Mouse (Mus musculus): ENCODE measurements at regions not wholly inside any gene's neighbourhood (a gene's known extent, or its start where the extent isn't known, plus 50 kb on each side); places are given as distances from the start of the nearest gene placed in this dataset.

- ATAC-seq (replicated peaks; ENCODE audit: insufficient number of reproducible peaks, low FRiP score, low TSS enrichment, low read depth) = peak; percentile 59; the same call in 1 of the 2 replicates
- no peak for DNase-seq (ENCODE audit: low spot score)
- no peak overlapping the region for H3K4me2 ChIP-seq (ENCODE audit: low read depth, low read length)
- H3K4me3 ChIP-seq (ENCODE audit: low read depth, low read length) = no peak overlapping the region
- no peaks in the 10 kb centered on the region for H3K4me1 ChIP-seq (ENCODE audit: control insufficient read depth, insufficient read depth, low read length)
- H3K27me3 ChIP-seq (ENCODE audit: control insufficient read depth, insufficient read depth, low read length) = no peaks in the 10 kb centered on the region
- H3K27ac ChIP-seq (replicated peaks; ENCODE audit: low read depth, low read length) = no peak overlapping the region
- no peak overlapping the region for H3K9ac ChIP-seq (replicated peaks; ENCODE audit: low read length)
- no peaks in the 10 kb centered on the region for H3K9me3 ChIP-seq (replicated peaks; ENCODE audit: control insufficient read depth, low read length)
- no peaks in the 10 kb centered on the region for H3K36me3 ChIP-seq (replicated peaks; ENCODE audit: control insufficient read depth, insufficient read depth, low read depth, low read length)
- WGBS = 90% methylated on average over 10 of the region's 10 CpGs
These were observed 283.1 kb upstream of the Ddi1 start for GRCm38 (mm10) chr9:6552731-6553130.

GRCm38 (mm10) chr9:6540178-6540700 is 270.6 kb upstream of the Ddi1 start:
- DNase-seq (ENCODE audit: low spot score) (no peak), ATAC-seq (replicated peaks; ENCODE audit: insufficient number of reproducible peaks, low FRiP score, low TSS enrichment, low read depth) (no peak)
- Histone ChIP-seq H3K4me3 (ENCODE audit: low read depth, low read length) (no peak overlapping the region), H3K9ac (replicated peaks; ENCODE audit: low read length) (no peak overlapping the region), H3K27me3 (ENCODE audit: control insufficient read depth, insufficient read depth, low read length) (no peaks in the 10 kb centered on the region), H3K4me2 (ENCODE audit: low read depth, low read length) (no peak overlapping the region), H3K4me1 (ENCODE audit: control insufficient read depth, insufficient read depth, low read length) (no peaks in the 10 kb centered on the region), H3K36me3 (replicated peaks; ENCODE audit: control insufficient read depth, insufficient read depth, low read depth, low read length) (no peaks in the 10 kb centered on the region), H3K27ac (replicated peaks; ENCODE audit: low read depth, low read length) (no peak overlapping the region), H3K9me3 (replicated peaks; ENCODE audit: control insufficient read depth, low read length) (no peaks in the 10 kb centered on the region)

- Histone ChIP-seq H3K36me3 (replicated peaks; ENCODE audit: control insufficient read depth, insufficient read depth, low read depth, low read length) (no peaks in the 10 kb centered on the region), H3K4me3 (ENCODE audit: low read depth, low read length) (no peak overlapping the region), H3K27me3 (ENCODE audit: control insufficient read depth, insufficient read depth, low read length) (no peaks in the 10 kb centered on the region), H3K9ac (replicated peaks; ENCODE audit: low read length) (no peak overlapping the region), H3K27ac (replicated peaks; ENCODE audit: low read depth, low read length) (no peak overlapping the region), H3K4me1 (ENCODE audit: control insufficient read depth, insufficient read depth, low read length) (no peaks in the 10 kb centered on the region), H3K9me3 (replicated peaks; ENCODE audit: control insufficient read depth, low read length) (no peaks in the 10 kb centered on the region), H3K4me2 (ENCODE audit: low read depth, low read length) (no peak overlapping the region)
- DNase-seq (ENCODE audit: low spot score) (no peak), ATAC-seq (replicated peaks; ENCODE audit: insufficient number of reproducible peaks, low FRiP score, low TSS enrichment, low read depth) (no peak)
These were observed 259.2 kb upstream of the Ddi1 start for GRCm38 (mm10) chr9:6528836-6529235.

- H3K9ac ChIP-seq (replicated peaks; ENCODE audit: low read length) = no peak overlapping the region
- H3K4me2 ChIP-seq (ENCODE audit: low read depth, low read length) = no peak overlapping the region
- H3K36me3 ChIP-seq (replicated peaks; ENCODE audit: control insufficient read depth, insufficient read depth, low read depth, low read length) = no peaks in the 10 kb centered on the region
- no peak overlapping the region for H3K27ac ChIP-seq (replicated peaks; ENCODE audit: low read depth, low read length)
- ATAC-seq (replicated peaks; ENCODE audit: insufficient number of reproducible peaks, low FRiP score, low TSS enrichment, low read depth) (no peak), DNase-seq (ENCODE audit: low spot score) (no peak)
- no peak overlapping the region for H3K4me3 ChIP-seq (ENCODE audit: low read depth, low read length)
- no peaks in the 10 kb centered on the region for H3K9me3 ChIP-seq (replicated peaks; ENCODE audit: control insufficient read depth, low read length)
- WGBS = 68% methylated on average over 2 of the region's 2 CpGs
- no peaks in the 10 kb centered on the region for H3K4me1 ChIP-seq (ENCODE audit: control insufficient read depth, insufficient read depth, low read length)
- H3K27me3 ChIP-seq (ENCODE audit: control insufficient read depth, insufficient read depth, low read length) = no peaks in the 10 kb centered on the region
These were observed 247.5 kb upstream of the Ddi1 start for GRCm38 (mm10) chr9:6517194-6517593.

- H3K9me3 ChIP-seq (replicated peaks; ENCODE audit: control insufficient read depth, low read length) = no peaks in the 10 kb centered on the region
- H3K4me3 ChIP-seq (ENCODE audit: low read depth, low read length) = no peak overlapping the region
- no peak overlapping the region for H3K4me2 ChIP-seq (ENCODE audit: low read depth, low read length)
- H3K4me1 ChIP-seq (ENCODE audit: control insufficient read depth, insufficient read depth, low read length) = no peaks in the 10 kb centered on the region
- ATAC-seq (replicated peaks; ENCODE audit: insufficient number of reproducible peaks, low FRiP score, low TSS enrichment, low read depth) (no peak), DNase-seq (ENCODE audit: low spot score) (no peak)
- no peaks in the 10 kb centered on the region for H3K36me3 ChIP-seq (replicated peaks; ENCODE audit: control insufficient read depth, insufficient read depth, low read depth, low read length)
- H3K27ac ChIP-seq (replicated peaks; ENCODE audit: low read depth, low read length) = no peak overlapping the region
- no peak overlapping the region for H3K9ac ChIP-seq (replicated peaks; ENCODE audit: low read length)
- no peaks in the 10 kb centered on the region for H3K27me3 ChIP-seq (ENCODE audit: control insufficient read depth, insufficient read depth, low read length)
These were observed 228.1 kb upstream of the Ddi1 start for GRCm38 (mm10) chr9:6497786-6498185.

- Histone ChIP-seq H3K27me3 (ENCODE audit: control insufficient read depth, insufficient read depth, low read length) (no peaks in the 10 kb centered on the region), H3K9me3 (replicated peaks; ENCODE audit: control insufficient read depth, low read length) (no peaks in the 10 kb centered on the region), H3K36me3 (replicated peaks; ENCODE audit: control insufficient read depth, insufficient read depth, low read depth, low read length) (no peaks in the 10 kb centered on the region), H3K9ac (replicated peaks; ENCODE audit: low read length) (no peak overlapping the region), H3K4me1 (ENCODE audit: control insufficient read depth, insufficient read depth, low read length) (no peaks in the 10 kb centered on the region), H3K4me3 (ENCODE audit: low read depth, low read length) (no peak overlapping the region), H3K4me2 (ENCODE audit: low read depth, low read length) (no peak overlapping the region), H3K27ac (replicated peaks; ENCODE audit: low read depth, low read length) (no peak overlapping the region)
- DNase-seq (ENCODE audit: low spot score) (no peak), ATAC-seq (replicated peaks; ENCODE audit: insufficient number of reproducible peaks, low FRiP score, low TSS enrichment, low read depth) (no peak)
- WGBS = 76% methylated on average over 1 of the region's 1 CpGs
These were observed 210.8 kb upstream of the Ddi1 start for GRCm38 (mm10) chr9:6480401-6480800.

- DNase-seq (ENCODE audit: low spot score) (no peak), ATAC-seq (replicated peaks; ENCODE audit: insufficient number of reproducible peaks, low FRiP score, low TSS enrichment, low read depth) (no peak)
- Histone ChIP-seq H3K36me3 (replicated peaks; ENCODE audit: control insufficient read depth, insufficient read depth, low read depth, low read length) (no peaks in the 10 kb centered on the region), H3K9ac (replicated peaks; ENCODE audit: low read length) (no peak overlapping the region), H3K4me1 (ENCODE audit: control insufficient read depth, insufficient read depth, low read length) (no peaks in the 10 kb centered on the region), H3K4me2 (ENCODE audit: low read depth, low read length) (no peak overlapping the region), H3K27me3 (ENCODE audit: control insufficient read depth, insufficient read depth, low read length) (no peaks in the 10 kb centered on the region), H3K27ac (replicated peaks; ENCODE audit: low read depth, low read length) (no peak overlapping the region), H3K4me3 (ENCODE audit: low read depth, low read length) (no peak overlapping the region), H3K9me3 (replicated peaks; ENCODE audit: control insufficient read depth, low read length) (no peaks in the 10 kb centered on the region)
These were observed 184.9 kb upstream of the Ddi1 start for GRCm38 (mm10) chr9:6454542-6454941.

- Histone ChIP-seq H3K4me2 (ENCODE audit: low read depth, low read length) (no peak overlapping the region), H3K27ac (replicated peaks; ENCODE audit: low read depth, low read length) (no peak overlapping the region), H3K9ac (replicated peaks; ENCODE audit: low read length) (no peak overlapping the region), H3K4me3 (ENCODE audit: low read depth, low read length) (no peak overlapping the region), H3K4me1 (ENCODE audit: control insufficient read depth, insufficient read depth, low read length) (no peaks in the 10 kb centered on the region), H3K27me3 (ENCODE audit: control insufficient read depth, insufficient read depth, low read length) (no peaks in the 10 kb centered on the region), H3K36me3 (replicated peaks; ENCODE audit: control insufficient read depth, insufficient read depth, low read depth, low read length) (no peaks in the 10 kb centered on the region), H3K9me3 (replicated peaks; ENCODE audit: control insufficient read depth, low read length) (no peaks in the 10 kb centered on the region)
- WGBS = 92% methylated on average over 3 of the region's 3 CpGs
- DNase-seq (ENCODE audit: low spot score) (no peak), ATAC-seq (replicated peaks; ENCODE audit: insufficient number of reproducible peaks, low FRiP score, low TSS enrichment, low read depth) (no peak)
These were observed 165.6 kb upstream of the Ddi1 start for GRCm38 (mm10) chr9:6435236-6435635.

All from embryonic facial prominence, embryonic 11.5 days (tissue).